Mouse (Mus musculus): Measurements from ENCODE around the gene Dgkb. TPM values are rescaled to one million over a fixed set of nuclear protein-coding genes. Genes with fewer than 3 reads are reported as not detected.

Dgkb gene
- total RNA-seq, 2 experiments from 2014 or later, result 3.7 to 4.4 TPM

GRCm38 (mm10) chr12:38596416-38597062 lies 779.0 kb downstream of the Dgkb start:
- no peak for DNase-seq

GRCm38 (mm10) chr12:38598096-38598495 lies 780.6 kb downstream of the Dgkb start:
- no peak for DNase-seq

- no peak for DNase-seq
Observed at GRCm38 (mm10) chr12:38600165-38600845, 782.8 kb downstream of the Dgkb start.

- no peak for DNase-seq
Observed at GRCm38 (mm10) chr12:38608104-38608503, 790.6 kb downstream of the Dgkb start.

GRCm38 (mm10) chr12:38668265-38668664 lies 850.7 kb downstream of the Dgkb start:
- no peak for DNase-seq

Data from adrenal gland, postnatal 36 days (tissue).